Mouse (Mus musculus) ES-Bruce4 (cell line): Measurements from ENCODE around the gene Capzb.

Experiments used
- CTCF ChIP-seq: IDR thresholded peaks from one replicate; pipeline ENCODE4 v1.8.1; 2011; ENCODE audit warnings: low read depth, low read length
- POLR2A ChIP-seq: IDR thresholded peaks from one replicate; pipeline ENCODE4 v1.8.1; 2011; ENCODE audit warnings: low read length; ENCODE audit not compliant: insufficient read depth

DNA sequence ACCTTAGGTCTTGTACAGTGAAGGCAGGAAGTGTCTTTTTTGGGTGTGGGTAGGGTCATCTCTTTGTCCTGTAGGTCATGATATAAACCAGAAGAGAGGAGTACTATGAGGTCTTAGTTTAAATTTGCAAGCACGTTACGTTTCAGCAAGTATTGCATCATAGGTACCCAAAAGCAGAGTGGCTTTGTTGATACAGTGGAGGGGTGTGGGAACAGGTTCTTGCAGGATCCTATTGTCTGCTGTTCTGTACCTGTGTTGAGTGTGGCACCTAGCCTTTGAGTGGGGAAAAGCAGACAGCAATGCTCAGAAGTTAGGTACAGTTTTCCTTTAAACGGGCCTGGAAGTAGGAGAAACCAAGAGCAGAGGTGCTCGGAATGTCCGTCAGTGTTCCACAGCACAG is 36.6 kb downstream of the Capzb start:
- TF ChIP-seq POLR2A (no peak), CTCF (no peak)
